Mouse (Mus musculus) erythroblast, embryonic 14.5 days (primary cell): ENCODE data around the gene Olfr1100.

Experiments used
- GATA1 ChIP-seq: IDR thresholded peaks from 2 replicates; pipeline ENCODE4 v1.6.1; 2012; ENCODE audit warnings: low read length, inconsistent platforms, mixed read lengths
- TAL1 ChIP-seq: IDR thresholded peaks from 3 replicates; pipeline ENCODE4 v1.6.1; 2012; ENCODE audit warnings: low read length, inconsistent platforms, mixed read lengths

- TF ChIP-seq TAL1 = no peak
- no peak for TF ChIP-seq GATA1
These were observed 47.2 kb upstream of the Olfr1100 start, which contains the start of gene Olfr1104 for GRCm38 (mm10) chr2:87026980-87027379.
